Mouse (Mus musculus): ENCODE measurements at regions not wholly inside any gene's neighbourhood (a gene's known extent, or its start where the extent isn't known, plus 50 kb on each side); places are given as distances from the start of the nearest gene placed in this dataset.

DNA sequence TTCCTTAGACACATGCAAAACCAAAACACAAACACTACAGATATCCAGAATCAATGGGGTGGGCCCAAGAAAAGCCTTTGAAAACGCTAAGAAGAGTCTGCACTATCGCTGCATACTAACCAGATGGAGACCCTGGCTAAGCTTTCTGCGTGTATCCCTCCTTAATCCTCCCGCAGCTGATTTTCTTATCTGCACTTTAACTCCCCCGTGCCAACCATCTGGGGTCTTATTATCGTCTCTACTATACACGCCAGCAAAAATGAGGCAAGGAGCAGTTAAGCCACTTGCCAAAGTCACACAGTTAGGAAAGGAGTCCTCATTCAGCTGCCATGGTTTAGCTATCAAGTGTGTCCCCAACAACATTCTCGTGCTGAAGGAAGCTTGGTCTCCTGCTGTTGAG is 258.4 kb downstream of the Gm12728 start:
- no peak overlapping the region for H3ac ChIP-seq (ENCODE audit: control insufficient read depth, insufficient read length)
- TF ChIP-seq USF1 (IDR thresholded peaks at IDR 0.05; ENCODE audit: low read depth) (no peak), MAX (IDR thresholded peaks at IDR 0.05; ENCODE audit: low read depth) (no peak), TCF3 (IDR thresholded peaks at IDR 0.05; ENCODE audit: insufficient read length, low read depth) (no peak), POLR2A (IDR thresholded peaks at IDR 0.05; ENCODE audit: insufficient read length, low read depth) (no peak), MYOG (IDR thresholded peaks at IDR 0.05; ENCODE audit: control insufficient read depth in 1 of 3, insufficient read depth in 1 of 3, insufficient read length in 2 of 3, low read depth in 2 of 3) (no peak), MYOD1 (IDR thresholded peaks at IDR 0.05; ENCODE audit: control insufficient read depth in 1 of 3, insufficient read length in 2 of 3, low read depth in 2 of 3) (no peak), REST (IDR thresholded peaks at IDR 0.05; ENCODE audit: insufficient read depth, insufficient read length) (no peak), TCF12 (IDR thresholded peaks at IDR 0.05; ENCODE audit: insufficient read depth, poor library complexity, severe bottlenecking) (no peak), E2F4 (IDR thresholded peaks at IDR 0.05; ENCODE audit: insufficient read depth) (no peak), CEBPB (IDR thresholded peaks at IDR 0.05; ENCODE audit: insufficient read depth, poor library complexity, severe bottlenecking) (no peak), SRF (IDR thresholded peaks at IDR 0.05; ENCODE audit: control insufficient read depth, insufficient read length, low read depth) (no peak), POLR2AphosphoS2 (IDR thresholded peaks at IDR 0.05; ENCODE audit: insufficient read length, low read depth) (no peak)
- no peaks in the 10 kb centered on the region for H3K27me3 ChIP-seq (ENCODE audit: control insufficient read depth, insufficient read depth, insufficient read length)
- H3K36me3 ChIP-seq (ENCODE audit: control insufficient read depth, insufficient read depth) = no peaks in the 10 kb centered on the region
- H3K4me3 ChIP-seq = no peak overlapping the region
- no peaks in the 10 kb centered on the region for H3K79me2 ChIP-seq (ENCODE audit: control insufficient read depth, insufficient read depth)
- no peak overlapping the region for H3K4me2 ChIP-seq (ENCODE audit: low read depth)

DNA sequence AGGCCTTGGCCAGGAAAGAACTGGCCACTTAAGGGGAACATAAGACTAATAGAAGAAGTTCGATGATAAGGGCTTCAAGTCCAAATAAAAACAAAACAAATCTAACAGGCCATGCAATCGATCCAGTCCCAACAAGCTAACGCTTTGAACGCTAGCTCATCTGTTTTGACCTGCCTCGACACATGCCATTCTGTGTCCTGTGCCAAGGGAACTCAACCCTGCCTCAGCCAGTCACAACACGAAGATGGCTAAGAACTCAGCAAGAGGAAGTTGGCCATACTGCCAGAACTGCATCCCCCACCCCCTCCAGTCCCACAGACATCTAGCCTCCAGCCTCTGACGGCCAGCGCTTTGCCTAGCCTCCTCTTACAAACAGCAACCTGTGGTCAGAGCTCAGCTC is 259.1 kb downstream of the Gm12728 start:
- Histone ChIP-seq H3K36me3 (ENCODE audit: control insufficient read depth, insufficient read depth) (no peaks in the 10 kb centered on the region), H3ac (ENCODE audit: control insufficient read depth, insufficient read length) (no peak overlapping the region), H3K79me2 (ENCODE audit: control insufficient read depth, insufficient read depth) (no peaks in the 10 kb centered on the region), H3K4me2 (ENCODE audit: low read depth) (no peak overlapping the region), H3K27me3 (ENCODE audit: control insufficient read depth, insufficient read depth, insufficient read length) (no peaks in the 10 kb centered on the region), H3K4me3 (no peak overlapping the region)
- TF ChIP-seq POLR2A (IDR thresholded peaks at IDR 0.05; ENCODE audit: insufficient read length, low read depth) = no peak
- no peak for TF ChIP-seq TCF12 (IDR thresholded peaks at IDR 0.05; ENCODE audit: insufficient read depth, poor library complexity, severe bottlenecking)
- no peak for TF ChIP-seq MYOG (IDR thresholded peaks at IDR 0.05; ENCODE audit: control insufficient read depth in 1 of 3, insufficient read depth in 1 of 3, insufficient read length in 2 of 3, low read depth in 2 of 3)
- TF ChIP-seq MYOD1 (IDR thresholded peaks at IDR 0.05; ENCODE audit: control insufficient read depth in 1 of 3, insufficient read length in 2 of 3, low read depth in 2 of 3) = no peak
- TF ChIP-seq POLR2AphosphoS2 (IDR thresholded peaks at IDR 0.05; ENCODE audit: insufficient read length, low read depth) = no peak
- no peak for TF ChIP-seq CEBPB (IDR thresholded peaks at IDR 0.05; ENCODE audit: insufficient read depth, poor library complexity, severe bottlenecking)

DNA sequence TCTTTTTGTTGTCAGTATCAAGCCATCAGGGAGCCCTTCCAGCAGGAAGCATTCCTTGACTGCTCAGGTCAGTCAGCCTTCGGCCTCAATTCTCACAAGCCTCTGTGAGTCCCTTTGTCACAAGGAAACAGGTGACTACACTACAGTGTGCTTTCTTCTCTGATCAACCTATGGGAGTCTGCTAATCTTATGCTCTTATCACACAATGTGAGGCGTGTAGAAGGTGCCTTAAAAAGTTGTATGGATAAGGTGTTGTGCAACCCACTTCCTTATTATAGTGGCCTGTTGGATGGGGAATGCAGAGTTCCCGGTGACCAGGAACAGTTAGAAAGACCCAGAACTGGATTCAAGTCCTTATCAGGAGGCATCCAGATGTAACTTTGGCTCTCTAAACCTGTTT is 260.2 kb downstream of the Gm12728 start:
- Histone ChIP-seq H3ac (ENCODE audit: control insufficient read depth, insufficient read length) (no peak overlapping the region), H3K79me2 (ENCODE audit: control insufficient read depth, insufficient read depth) (no peaks in the 10 kb centered on the region), H3K4me3 (no peak overlapping the region), H3K27me3 (ENCODE audit: control insufficient read depth, insufficient read depth, insufficient read length) (no peaks in the 10 kb centered on the region), H3K4me2 (ENCODE audit: low read depth) (no peak overlapping the region), H3K36me3 (ENCODE audit: control insufficient read depth, insufficient read depth) (no peaks in the 10 kb centered on the region)
- TF ChIP-seq MAX (IDR thresholded peaks at IDR 0.05; ENCODE audit: low read depth) (no peak), REST (IDR thresholded peaks at IDR 0.05; ENCODE audit: insufficient read depth, insufficient read length) (no peak), POLR2A (IDR thresholded peaks at IDR 0.05; ENCODE audit: insufficient read length, low read depth) (no peak), CEBPB (IDR thresholded peaks at IDR 0.05; ENCODE audit: insufficient read depth, poor library complexity, severe bottlenecking) (no peak), SRF (IDR thresholded peaks at IDR 0.05; ENCODE audit: control insufficient read depth, insufficient read length, low read depth) (no peak), TCF3 (IDR thresholded peaks at IDR 0.05; ENCODE audit: insufficient read length, low read depth) (no peak), E2F4 (IDR thresholded peaks at IDR 0.05; ENCODE audit: insufficient read depth) (no peak), MYOG (IDR thresholded peaks at IDR 0.05; ENCODE audit: control insufficient read depth in 1 of 3, insufficient read depth in 1 of 3, insufficient read length in 2 of 3, low read depth in 2 of 3) (no peak), MYOD1 (IDR thresholded peaks at IDR 0.05; ENCODE audit: control insufficient read depth in 1 of 3, insufficient read length in 2 of 3, low read depth in 2 of 3) (no peak), POLR2AphosphoS2 (IDR thresholded peaks at IDR 0.05; ENCODE audit: insufficient read length, low read depth) (no peak), USF1 (IDR thresholded peaks at IDR 0.05; ENCODE audit: low read depth) (no peak), TCF12 (IDR thresholded peaks at IDR 0.05; ENCODE audit: insufficient read depth, poor library complexity, severe bottlenecking) (no peak)

DNA sequence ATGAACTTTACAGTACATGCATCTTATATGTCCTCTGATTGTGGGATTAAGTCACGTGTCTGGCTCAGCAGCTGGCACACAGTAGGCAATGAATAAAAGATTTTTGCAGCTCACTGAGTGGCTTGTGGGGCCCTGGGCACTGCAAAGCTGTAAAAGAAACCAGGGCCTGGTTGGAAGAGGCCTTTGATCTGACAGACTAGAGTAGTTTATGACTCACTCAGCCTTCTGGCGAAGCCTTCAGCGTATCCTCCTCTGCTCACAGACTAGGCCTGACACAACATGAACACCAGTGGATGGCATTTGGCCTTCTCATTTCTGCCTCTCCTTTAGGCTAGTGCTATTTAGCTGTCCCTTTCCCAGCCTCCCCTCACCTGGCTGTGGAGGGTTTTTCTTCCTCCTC is 260.6 kb downstream of the Gm12728 start:
- H3K27me3 ChIP-seq (ENCODE audit: control insufficient read depth, insufficient read depth, insufficient read length) = no peaks in the 10 kb centered on the region
- no peak overlapping the region for H3K4me3 ChIP-seq
- no peak overlapping the region for H3ac ChIP-seq (ENCODE audit: control insufficient read depth, insufficient read length)
- H3K79me2 ChIP-seq (ENCODE audit: control insufficient read depth, insufficient read depth) = no peaks in the 10 kb centered on the region
- no peak overlapping the region for H3K4me2 ChIP-seq (ENCODE audit: low read depth)
- no peak for TF ChIP-seq MAX (IDR thresholded peaks at IDR 0.05; ENCODE audit: low read depth)
- no peak for TF ChIP-seq TCF12 (IDR thresholded peaks at IDR 0.05; ENCODE audit: insufficient read depth, poor library complexity, severe bottlenecking)
- TF ChIP-seq CEBPB (IDR thresholded peaks at IDR 0.05; ENCODE audit: insufficient read depth, poor library complexity, severe bottlenecking) = no peak
- TF ChIP-seq USF1 (IDR thresholded peaks at IDR 0.05; ENCODE audit: low read depth) = no peak
- TF ChIP-seq TCF3 (IDR thresholded peaks at IDR 0.05; ENCODE audit: insufficient read length, low read depth) = no peak
- no peak for TF ChIP-seq SRF (IDR thresholded peaks at IDR 0.05; ENCODE audit: control insufficient read depth, insufficient read length, low read depth)
- no peak for TF ChIP-seq REST (IDR thresholded peaks at IDR 0.05; ENCODE audit: insufficient read depth, insufficient read length)
- no peak for TF ChIP-seq POLR2AphosphoS2 (IDR thresholded peaks at IDR 0.05; ENCODE audit: insufficient read length, low read depth)
- TF ChIP-seq MYOD1 (IDR thresholded peaks at IDR 0.05; ENCODE audit: control insufficient read depth in 1 of 3, insufficient read length in 2 of 3, low read depth in 2 of 3) = no peak
- no peak for TF ChIP-seq E2F4 (IDR thresholded peaks at IDR 0.05; ENCODE audit: insufficient read depth)
- no peak for TF ChIP-seq MYOG (IDR thresholded peaks at IDR 0.05; ENCODE audit: control insufficient read depth in 1 of 3, insufficient read depth in 1 of 3, insufficient read length in 2 of 3, low read depth in 2 of 3)
- no peak for TF ChIP-seq POLR2A (IDR thresholded peaks at IDR 0.05; ENCODE audit: insufficient read length, low read depth)
- no peaks in the 10 kb centered on the region for H3K36me3 ChIP-seq (ENCODE audit: control insufficient read depth, insufficient read depth)

Data from myocyte (in vitro differentiated cells).